In genomic region chr12:105063201-105064134, GRCm38 (mm10) we compare ENCODE assay signal across 9 mouse cellular contexts. TPM values are rescaled to one million over a fixed set of nuclear protein-coding genes. Genes with fewer than 3 reads are reported as not detected.
DNase-seq lines count a peak whose midpoint lies in the region; ATAC-seq and TF ChIP-seq lines count a peak whose summit lies in the region.
"Had no signal": no experiment of that assay in that cellular context is flagged by ENCODE, and none has a peak within 500 bp of the region (broad histone marks: within the 10 kb centered on the region; RNA-seq: fewer than 3 reads in every experiment).

No protein-coding gene starts in this region.

- H3K36me3 ChIP-seq in hindbrain, embryonic 16.5 days (ENCODE audit: control insufficient read depth, insufficient read depth, low read length): no peaks in the 10 kb centered on the region
- H3K36me3 ChIP-seq in midbrain, embryonic 16.5 days (ENCODE audit: control insufficient read depth, insufficient read depth, low read length): no peaks in the 10 kb centered on the region
- H3K36me3 ChIP-seq: heart, embryonic 15.5 days had no signal

- H3K9ac ChIP-seq in hindbrain, embryonic 16.5 days (ENCODE audit: low read depth, low read length): 0 out of 2 replicates have a peak overlapping the region, but pooled peaks have one; percentile 5
- H3K9ac ChIP-seq in midbrain, embryonic 16.5 days (ENCODE audit: low read depth, low read length): no peak overlapping the region
- H3K9ac ChIP-seq: heart, embryonic 15.5 days had no signal

- H3K27ac ChIP-seq in left cerebral cortex, adult 2 months: no peak overlapping the region
- peak overlapping the region; percentile 62; the same call in 1 of the 2 replicates for H3K27ac ChIP-seq in hindbrain, embryonic 16.5 days (ENCODE audit: low read depth, low read length)
- H3K27ac ChIP-seq in midbrain, embryonic 16.5 days (ENCODE audit: low read length): peak overlapping the region; percentile 5
- H3K27ac ChIP-seq: heart, embryonic 15.5 days had no signal

- DNase-seq in left cerebral cortex, adult 2 months (ENCODE audit: extremely low spot score in 1 of 2, low spot score in 2 of 2): no peak
- no peak for DNase-seq in left cerebral cortex, adult 9 months (ENCODE audit: low spot score in 2 of 2)
- peak; percentile 93 for DNase-seq in ZHBTc4 (ENCODE audit: low read depth, low spot score)
- no peak for DNase-seq in yolk sac, embryonic 10.5 days (ENCODE audit: low spot score)
- no peak for DNase-seq in right cerebral cortex, postnatal 10 days (ENCODE audit: low spot score in 2 of 2)
- DNase-seq in layer of hippocampus, adult 18-20 months (ENCODE audit: low spot score in 2 of 2): no peak

- ATAC-seq in hindbrain, embryonic 16.5 days: peak; percentile 75
- peak; percentile 63 for ATAC-seq in midbrain, embryonic 16.5 days

- 43% methylated on average over 28 of the region's 28 CpGs for WGBS in hindbrain, embryonic 16.5 days
- WGBS in midbrain, embryonic 16.5 days: 44% methylated on average over 28 of the region's 28 CpGs

- H3K4me3 ChIP-seq in left cerebral cortex, adult 2 months: no peak overlapping the region
- no peak overlapping the region for H3K4me3 ChIP-seq in hindbrain, embryonic 16.5 days (ENCODE audit: low read length)
- H3K4me3 ChIP-seq in midbrain, embryonic 16.5 days (ENCODE audit: low read depth, low read length): no peak overlapping the region
- H3K4me3 ChIP-seq: heart, embryonic 15.5 days had no signal

- H3K4me1 ChIP-seq in hindbrain, embryonic 16.5 days (ENCODE audit: control insufficient read depth, insufficient read depth, low read depth, low read length): peaks cover 6% of the 10 kb centered on the region
- H3K4me1 ChIP-seq in midbrain, embryonic 16.5 days (ENCODE audit: control insufficient read depth, insufficient read depth, low read length): 0 out of 2 replicates have a peak, but pooled peaks cover 4% of the 10 kb centered on the region
- H3K4me1 ChIP-seq: heart, embryonic 15.5 days had no signal

- H3K27me3 ChIP-seq in hindbrain, embryonic 16.5 days (replicated peaks; ENCODE audit: control insufficient read depth, insufficient read depth, low read length): no peaks in the 10 kb centered on the region
- no peaks in the 10 kb centered on the region for H3K27me3 ChIP-seq in midbrain, embryonic 16.5 days (ENCODE audit: control insufficient read depth, insufficient read depth, low read depth, low read length)
- H3K27me3 ChIP-seq: heart, embryonic 15.5 days had no signal

- H3K9me3 ChIP-seq in hindbrain, embryonic 16.5 days (ENCODE audit: control insufficient read depth, low read length): no peaks in the 10 kb centered on the region
- no peaks in the 10 kb centered on the region for H3K9me3 ChIP-seq in midbrain, embryonic 16.5 days (replicated peaks; ENCODE audit: control insufficient read depth, low read length, poor library complexity, severe bottlenecking)
- H3K9me3 ChIP-seq: heart, embryonic 15.5 days had no signal

- TF ChIP-seq CTCF in left cerebral cortex, adult 2 months (IDR thresholded peaks at IDR 0.05): peak; percentile 15

- intact Hi-C loops in left cerebral cortex, adult 2 months (cut with DNase I): no loop called here

- peak overlapping the region; percentile 6; the same call in 1 of the 2 replicates for H3K4me2 ChIP-seq in hindbrain, embryonic 16.5 days (ENCODE audit: low read length)
- H3K4me2 ChIP-seq in midbrain, embryonic 16.5 days (ENCODE audit: low read length): peak overlapping the region; percentile 4; the same call in 1 of the 2 replicates
- H3K4me2 ChIP-seq: heart, embryonic 15.5 days had no signal

RNA-seq across cellular contexts. Expression of gene Glrx5, which starts 31.0 kb away (rescaled TPM):
- 10 to 100 TPM; 46.0 to 50.2 TPM for total RNA-seq in left cerebral cortex, adult 2 months (2021)
- 168 and 179 TPM in 2 replicates for polyA plus RNA-seq in hindbrain, embryonic 16.5 days (2015; fragmentation: Nextera tagmentation; extraction: Ambion mirVana)
- polyA plus RNA-seq in midbrain, embryonic 16.5 days (2015; fragmentation: Nextera tagmentation; extraction: Ambion mirVana): 138 and 154 TPM in 2 replicates
- total RNA-seq in layer of hippocampus, adult 18-20 months (2021): 10 to 100 TPM; 45.9 to 46.2 TPM

RNA-seq across cellular contexts. Expression of gene Syne3, which starts 53.9 kb away (rescaled TPM):
- 1 to 10 TPM; 1.7 to 1.9 TPM for total RNA-seq in left cerebral cortex, adult 2 months (2021)
- polyA plus RNA-seq in hindbrain, embryonic 16.5 days (2015; fragmentation: Nextera tagmentation; extraction: Ambion mirVana): 0.38 and 0.60 TPM in 2 replicates
- polyA plus RNA-seq in midbrain, embryonic 16.5 days (2015; fragmentation: Nextera tagmentation; extraction: Ambion mirVana): 0.16 and 0.25 TPM in 2 replicates
- total RNA-seq in layer of hippocampus, adult 18-20 months (2021): 1 to 10 TPM; 2.0 to 2.3 TPM
